Mouse (Mus musculus): ENCODE data around the gene Npw.

- peak; percentile 82 for TF ChIP-seq CTCF (IDR thresholded peaks at IDR 0.05)
- no peak for TF ChIP-seq POLR2A (IDR thresholded peaks at IDR 0.05; ENCODE audit: insufficient read depth, low read depth, low read length)
These were observed 9.2 kb upstream of the Npw start for GRCm38 (mm10) chr17:24667416-24667815.
